Mouse (Mus musculus) adipocyte (in vitro differentiated cells): ENCODE measurements around the gene Ddx54.

Source experiments
- DNase-seq: peaks from one replicate; pipeline ENCODE4 v3.0.0-alpha.2; 2016; ENCODE audit warnings: low spot score

Ddx54 gene

DNA sequence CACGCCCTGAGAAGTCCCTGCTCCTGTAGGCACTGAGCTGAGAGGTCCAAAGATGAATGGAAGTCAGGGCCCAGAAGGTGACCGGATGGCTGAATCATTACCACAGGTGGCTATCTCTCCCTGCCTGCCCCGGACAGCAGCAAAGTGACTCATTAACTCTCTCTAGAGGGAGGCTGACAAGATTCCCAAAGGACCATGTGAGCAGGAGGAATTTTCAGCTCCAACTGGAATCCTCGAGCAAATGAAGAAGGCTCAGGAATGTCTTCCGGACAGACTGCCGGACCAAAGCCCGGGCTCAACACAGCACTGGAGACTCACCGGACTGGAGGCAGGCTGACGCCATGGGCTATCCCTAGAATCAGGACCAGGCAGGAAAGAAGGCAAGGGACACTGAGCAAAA, 30.5 kb upstream of the Ddx54 start:
- no peak for DNase-seq

DNA sequence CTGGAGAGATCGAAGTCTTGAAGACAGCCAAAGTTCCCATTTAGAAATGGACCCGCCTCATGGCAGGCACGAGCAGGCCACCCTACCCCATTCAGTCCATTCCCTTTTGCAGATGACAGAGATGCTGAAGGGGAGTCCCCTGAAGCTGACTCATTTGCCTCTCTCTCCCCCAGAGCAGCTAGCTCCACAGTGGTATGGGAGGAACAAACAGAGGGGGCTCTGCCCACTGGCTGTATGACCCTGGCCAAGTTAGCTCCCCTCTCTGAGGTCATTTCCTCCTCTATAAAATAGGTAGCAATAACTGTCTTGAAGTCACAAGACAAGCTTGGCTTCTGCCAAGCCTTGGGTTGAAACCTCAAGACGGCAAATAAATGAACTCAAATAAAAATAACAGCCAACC, 29.0 kb upstream of the Ddx54 start:
- DNase-seq, result no peak

DNA sequence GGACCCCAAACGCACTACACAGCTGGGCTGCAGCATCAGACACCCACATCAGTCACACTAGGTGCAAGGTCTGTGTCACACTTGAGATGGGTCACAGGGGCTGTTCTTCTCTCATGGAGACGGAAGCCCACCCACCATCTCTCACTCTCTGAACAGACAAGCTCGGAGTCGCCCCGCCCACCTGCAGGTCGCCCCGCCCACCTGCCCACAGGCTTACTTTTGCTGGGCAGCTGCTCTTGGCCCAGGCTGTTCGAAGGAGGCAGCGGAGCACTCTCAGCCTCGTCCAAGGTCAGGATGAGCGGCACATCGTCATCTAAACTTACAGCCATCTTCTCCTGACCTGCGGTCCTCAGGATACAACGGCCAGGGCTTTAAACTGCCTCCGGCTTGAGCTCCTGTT, 27.6 kb upstream of the Ddx54 start:
- DNase-seq, result no peak

DNA sequence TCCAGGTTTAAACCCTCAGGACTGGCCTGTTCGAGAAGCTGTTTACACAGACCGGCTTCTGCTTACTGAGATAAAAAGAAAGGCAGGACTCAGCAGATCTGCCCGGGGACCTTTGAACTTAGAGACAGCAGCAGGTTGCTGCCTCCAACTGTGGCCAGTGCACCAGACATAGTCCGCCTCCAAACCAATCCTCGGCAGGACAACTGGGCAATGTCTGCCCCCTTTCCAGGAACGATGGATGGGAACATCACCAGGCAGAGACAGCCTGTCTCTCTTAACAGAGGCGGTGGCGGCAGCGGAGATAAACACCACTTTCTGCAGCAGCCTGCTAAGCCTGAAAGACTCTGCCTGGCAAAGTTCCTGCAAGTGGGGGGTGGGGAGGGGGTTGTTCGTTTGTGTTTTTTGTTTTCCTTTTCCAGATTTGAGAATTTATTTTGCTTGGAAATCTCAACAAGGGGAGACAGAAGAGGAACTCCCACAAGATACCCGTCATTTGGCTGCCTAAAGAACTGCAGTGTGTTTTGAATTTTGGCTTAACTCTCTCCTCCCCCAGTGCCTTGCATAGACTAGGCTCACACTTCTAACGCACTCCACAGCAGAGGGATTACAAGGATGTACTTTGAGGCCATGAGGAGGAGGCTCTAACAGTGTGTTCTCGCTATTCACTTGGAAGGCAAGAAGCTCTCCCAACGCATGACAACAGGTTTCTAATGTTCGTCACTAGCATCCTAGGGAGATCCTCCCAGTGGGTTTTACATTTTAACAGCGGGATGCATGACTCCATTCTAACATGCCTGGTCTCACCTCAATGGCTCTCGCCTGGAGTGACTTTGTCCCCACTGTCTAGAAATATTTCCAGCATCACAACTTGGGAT, 25.6 kb upstream of the Ddx54 start:
- no peak for DNase-seq

DNA sequence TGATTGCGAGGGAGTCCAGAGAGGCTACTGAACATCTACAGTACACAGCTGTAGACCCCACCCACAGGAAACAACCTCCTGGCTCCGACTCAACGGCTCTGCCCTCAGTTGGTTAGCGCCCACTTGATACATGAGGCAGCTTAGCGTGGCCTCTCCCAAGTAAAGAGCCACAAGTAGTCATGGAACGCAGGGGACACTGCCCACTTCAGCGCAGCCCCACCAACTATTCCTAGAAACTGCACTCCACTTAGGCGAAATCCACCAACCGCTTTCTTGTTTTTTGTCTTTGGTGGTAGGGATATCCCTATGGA, 25.0 kb upstream of the Ddx54 start:
- no peak for DNase-seq

DNA sequence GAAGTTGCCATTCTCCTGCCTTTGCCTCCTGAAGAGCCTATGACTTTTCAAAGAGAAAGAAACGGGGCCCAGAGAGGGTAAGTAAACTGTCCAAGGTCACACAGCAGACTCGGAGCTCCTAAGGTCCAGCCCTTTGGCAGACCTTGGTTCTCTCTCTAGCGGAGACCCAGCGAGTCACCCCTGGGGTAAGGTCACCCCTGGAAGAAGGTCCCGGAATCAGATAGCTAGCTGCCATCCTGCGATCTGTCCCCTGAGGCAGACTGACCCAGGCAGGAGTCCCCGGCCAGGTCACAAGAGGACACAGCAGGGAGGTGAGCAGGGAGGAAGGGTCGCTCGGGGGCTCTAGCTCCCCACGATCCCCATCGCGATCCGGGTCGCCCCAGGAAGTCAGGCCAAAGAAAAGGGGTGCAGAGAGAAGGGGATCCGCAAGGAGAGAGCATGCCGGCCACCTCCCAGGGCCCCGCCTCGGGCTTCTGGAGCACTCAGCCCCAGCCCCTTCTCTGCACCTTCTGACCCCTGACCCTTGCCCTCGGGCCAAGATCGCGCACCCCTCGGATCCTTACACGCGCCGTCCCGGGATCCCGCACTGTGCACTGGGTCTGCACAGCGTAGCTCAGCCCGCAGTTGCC, 24.5 kb upstream of the Ddx54 start:
- DNase-seq, result no peak

DNA sequence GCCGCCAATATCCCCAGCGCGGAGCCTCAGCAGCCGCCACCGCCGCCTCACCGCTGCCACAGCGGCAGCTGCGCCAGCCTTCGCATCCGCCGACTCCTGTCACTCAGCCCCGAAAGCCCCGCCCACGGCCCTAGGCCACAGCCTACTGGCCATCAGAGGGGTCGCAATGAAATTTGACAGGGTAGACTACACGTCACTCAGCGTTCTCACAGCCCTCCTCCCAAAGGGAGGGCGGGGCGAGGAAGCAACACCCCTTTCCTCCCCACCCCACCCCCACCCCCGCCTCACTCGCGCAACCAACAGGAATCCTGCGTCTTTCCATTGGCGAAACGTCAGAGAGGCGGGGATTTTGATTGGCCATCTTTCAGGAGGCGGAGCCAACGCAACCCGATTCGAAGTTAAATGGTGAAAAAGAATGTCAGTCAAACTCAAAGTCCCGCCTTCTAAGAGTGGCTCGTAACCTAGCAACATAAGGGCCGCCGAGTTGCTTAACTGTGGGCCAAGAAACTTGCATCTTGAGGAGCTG, 23.9 kb upstream of the Ddx54 start, which contains the start of the genes Tpcn1 and Iqcd:
Tpcn1 (minus strand) TSS at position 105 of the 526 bp plus-strand sequence.
Iqcd (plus strand) TSS at position 448 of the 526 bp plus-strand sequence.
- peak; percentile 100 for DNase-seq

DNA sequence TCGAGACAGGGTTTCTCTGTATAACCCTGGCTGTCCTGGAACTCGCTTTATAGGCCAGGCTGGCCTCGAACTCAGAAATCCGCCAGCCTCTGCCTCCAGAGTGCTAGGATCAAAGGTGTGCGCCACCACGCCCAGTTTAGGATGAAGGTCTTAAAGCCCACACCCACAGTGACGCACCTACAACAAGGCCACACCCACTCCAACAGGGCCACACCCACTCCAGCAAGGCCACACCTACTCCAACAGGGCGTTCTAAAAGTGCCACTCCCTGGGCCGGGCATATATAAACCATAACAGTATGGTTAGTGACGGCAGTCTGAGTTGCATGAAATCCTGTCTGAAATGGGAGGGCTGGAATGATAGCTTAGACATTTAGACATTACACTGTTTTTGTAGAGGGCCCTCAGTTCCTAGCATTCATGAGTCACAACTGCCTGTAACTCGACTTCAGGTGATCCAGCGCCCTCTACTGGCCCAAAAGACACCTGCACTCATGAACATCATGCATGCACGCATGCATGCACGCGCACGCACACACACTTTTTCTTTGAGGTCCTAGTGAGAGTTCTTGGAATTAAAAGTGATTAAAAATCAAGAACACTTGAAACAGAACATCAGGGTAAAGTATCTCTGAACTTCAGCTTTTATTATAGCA, 22.1 kb upstream of the Ddx54 start:
- no peak for DNase-seq

DNA sequence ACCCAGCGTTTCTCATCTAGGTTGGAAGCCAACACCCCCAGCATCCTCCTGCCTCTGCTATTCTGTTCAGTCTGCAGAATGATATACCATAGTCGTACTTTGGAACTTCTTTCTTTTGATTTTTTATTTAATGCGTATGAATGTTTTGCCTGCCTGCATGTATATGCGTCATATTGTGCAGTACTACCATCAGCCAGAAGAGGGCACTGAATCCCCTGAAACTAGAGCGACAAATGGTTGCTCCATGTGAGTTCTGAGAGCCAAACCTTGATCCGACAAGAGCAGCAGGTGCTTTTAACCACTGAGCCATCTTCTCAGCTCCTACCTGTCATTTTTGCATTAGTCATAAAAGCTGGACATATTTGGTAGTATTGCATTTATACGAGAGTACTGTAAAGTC, 20.4 kb upstream of the Ddx54 start:
- DNase-seq, result no peak

DNA sequence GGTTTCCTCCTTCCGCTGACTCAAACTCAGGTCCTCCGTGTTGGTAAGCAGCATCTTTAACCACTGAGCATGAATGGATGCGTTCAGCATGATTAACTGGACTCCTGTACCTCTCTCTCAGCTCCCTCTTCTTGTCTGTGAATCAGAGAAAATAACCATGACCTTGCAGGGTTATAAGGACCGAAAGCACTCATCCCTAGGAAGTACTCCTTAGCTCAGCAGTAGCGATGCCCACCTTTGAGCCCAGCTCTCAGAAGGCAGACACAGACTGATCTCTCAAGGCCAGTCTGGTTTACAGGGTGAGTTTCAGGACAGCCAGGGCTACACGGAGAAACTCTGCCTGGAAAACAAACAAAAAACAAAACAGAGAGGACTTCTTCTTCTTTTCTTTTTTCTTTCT, 18.1 kb upstream of the Ddx54 start:
- DNase-seq, result no peak

DNA sequence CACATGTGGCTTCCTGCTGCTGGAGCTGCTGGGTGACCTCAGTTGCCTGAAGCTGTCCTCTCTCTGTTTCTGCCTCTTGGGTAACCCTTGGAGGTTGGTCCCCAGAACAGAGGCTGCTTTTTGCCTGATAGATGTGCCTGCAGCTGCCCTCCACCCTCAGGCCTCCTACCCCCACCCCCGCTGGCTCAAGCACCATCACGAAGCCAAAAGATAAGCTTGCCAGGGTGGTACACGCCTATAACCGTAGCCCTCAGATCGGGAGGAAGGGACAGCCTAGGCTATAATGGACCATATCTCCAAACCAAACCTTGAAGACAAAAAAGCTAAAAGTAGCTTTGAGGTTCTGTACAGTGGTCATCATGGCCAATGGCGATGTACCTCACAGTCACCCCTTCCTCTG, 12.9 kb upstream of the Ddx54 start:
- no peak for DNase-seq

DNA sequence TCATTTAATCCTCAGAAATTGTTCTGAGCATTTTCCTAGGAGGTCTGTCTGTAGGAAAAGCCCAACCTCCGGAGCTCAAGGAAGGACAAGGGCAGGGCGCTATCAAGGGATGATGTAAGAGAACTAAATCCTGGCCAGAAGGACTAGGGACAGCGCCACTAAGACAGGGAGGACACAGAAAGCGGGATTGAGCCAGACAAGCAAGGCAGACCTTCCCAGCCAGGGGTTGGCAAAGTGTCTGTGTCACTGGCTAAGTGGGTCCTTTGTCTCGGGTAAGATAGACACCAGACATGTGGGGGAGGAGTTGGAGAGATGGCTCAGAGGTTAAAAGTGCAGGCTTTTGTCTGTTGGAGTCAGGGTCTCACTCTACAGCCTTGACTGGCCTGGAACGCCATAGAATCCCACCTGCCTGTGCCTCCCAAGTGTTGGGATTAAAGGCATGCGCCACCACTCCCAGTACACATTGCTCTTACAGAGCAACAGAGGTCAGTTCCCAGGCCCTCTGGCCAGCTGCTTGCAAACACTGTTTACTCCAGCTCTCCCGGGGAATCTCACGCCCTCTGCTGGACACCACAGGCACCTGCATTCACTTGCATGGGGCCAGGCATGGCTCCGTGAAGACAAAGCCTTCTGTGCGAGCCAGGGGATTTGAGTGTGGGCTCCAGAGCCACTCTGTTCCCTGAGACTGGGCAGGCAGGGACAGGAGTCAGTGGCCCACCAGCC, 11.4 kb upstream of the Ddx54 start:
- DNase-seq, result peak; percentile 64

DNA sequence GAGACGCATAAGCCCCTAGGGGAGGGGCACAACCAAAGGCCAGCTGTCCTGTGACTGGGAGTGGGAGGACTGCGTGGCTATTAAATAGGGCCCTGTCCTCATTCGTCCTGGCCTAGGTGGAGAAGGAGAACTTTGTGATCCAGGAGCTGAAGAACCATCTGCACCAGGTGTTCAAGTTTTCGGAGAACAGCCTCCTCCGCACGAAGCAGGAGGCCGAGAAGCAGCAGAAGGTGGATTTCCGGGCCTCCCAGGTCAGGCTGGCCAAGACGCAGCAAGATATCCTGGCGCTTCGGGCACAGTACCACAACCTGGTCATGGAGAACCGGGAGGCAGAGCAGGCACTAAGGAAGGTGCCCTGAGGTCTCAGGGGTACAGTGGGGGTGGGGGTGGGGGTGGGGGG, 10.3 kb upstream of the Ddx54 start:
- DNase-seq, result no peak

DNA sequence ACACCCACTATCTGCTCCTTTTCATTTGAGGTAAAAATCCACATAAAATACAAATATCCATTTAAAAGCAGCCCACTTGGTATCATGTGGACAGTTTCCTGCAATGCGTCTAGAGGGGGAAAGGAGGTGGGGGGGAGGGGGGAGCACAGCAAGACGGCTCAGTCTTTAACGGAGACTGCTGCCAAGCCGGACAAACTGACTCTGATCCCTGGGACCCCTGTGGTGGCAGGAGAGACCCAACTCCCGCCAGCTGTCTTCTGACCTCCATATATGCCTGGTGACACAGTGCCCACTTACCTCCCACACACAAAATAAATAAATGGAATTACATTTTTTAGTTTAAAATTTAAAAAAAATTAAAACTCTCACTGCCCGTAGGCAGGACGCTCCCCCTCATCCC, 9.0 kb upstream of the Ddx54 start:
- DNase-seq, result no peak

DNA sequence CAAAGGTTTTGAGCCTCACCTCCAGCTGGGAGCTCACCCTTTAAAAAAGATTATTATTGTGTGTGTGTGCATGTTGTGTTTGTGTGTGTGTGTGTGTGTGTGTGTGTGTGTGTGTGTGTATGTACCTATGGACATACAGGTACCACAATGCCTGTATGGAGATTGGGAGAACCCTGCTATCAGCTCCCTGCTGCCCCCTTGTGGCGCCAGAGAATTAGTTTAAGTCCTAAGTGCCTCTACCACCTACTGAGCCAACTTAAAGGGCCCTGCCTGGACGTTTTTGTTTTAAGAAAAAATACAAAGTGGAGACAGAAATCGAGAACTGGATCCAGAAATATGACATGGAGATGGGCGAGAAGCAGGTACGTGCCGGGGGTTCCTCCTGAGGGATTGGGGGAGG, 7.7 kb upstream of the Ddx54 start:
- DNase-seq, result peak; percentile 87

DNA sequence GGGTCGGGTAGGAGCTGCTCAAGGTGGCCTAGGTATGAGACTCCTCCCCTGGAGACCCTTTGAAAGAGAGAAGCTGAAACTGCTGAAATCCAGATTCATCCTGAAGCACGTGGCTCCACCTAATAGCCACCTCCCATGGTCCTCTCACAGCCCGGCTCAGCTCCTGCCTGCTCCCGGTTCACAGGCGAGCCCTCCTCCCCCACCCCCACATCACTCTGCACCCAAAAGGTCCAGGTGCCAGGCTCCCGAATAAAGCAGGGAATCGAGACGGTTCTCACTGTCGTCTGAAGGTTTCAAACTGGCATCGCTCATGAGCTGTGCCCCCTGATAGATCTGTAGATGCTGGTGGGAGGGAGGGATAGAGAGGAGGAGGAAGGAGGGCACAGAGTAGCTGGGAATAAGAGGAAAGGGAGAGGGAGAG, 7.3 kb upstream of the Ddx54 start:
- DNase-seq, result no peak

DNA sequence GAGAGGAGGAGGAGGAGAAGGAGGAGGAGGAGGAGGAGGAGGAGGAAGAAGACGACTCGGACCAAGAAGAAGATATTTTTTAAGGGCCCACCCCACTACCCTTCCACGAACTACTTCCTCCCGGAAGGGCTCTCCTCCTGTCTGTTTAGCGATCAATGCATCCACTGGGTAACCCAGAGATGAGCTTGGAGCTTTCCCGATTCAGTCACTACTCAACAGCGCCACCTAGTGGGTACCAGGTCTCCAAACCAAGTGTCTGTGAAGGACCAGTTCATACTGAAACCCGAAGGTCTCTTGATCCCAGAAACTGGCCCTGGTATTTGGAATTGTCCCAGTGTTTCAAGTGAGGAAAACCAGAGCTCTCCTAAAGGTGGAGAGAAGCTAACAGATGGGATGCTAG, 6.9 kb upstream of the Ddx54 start:
- DNase-seq, result peak; percentile 97

DNA sequence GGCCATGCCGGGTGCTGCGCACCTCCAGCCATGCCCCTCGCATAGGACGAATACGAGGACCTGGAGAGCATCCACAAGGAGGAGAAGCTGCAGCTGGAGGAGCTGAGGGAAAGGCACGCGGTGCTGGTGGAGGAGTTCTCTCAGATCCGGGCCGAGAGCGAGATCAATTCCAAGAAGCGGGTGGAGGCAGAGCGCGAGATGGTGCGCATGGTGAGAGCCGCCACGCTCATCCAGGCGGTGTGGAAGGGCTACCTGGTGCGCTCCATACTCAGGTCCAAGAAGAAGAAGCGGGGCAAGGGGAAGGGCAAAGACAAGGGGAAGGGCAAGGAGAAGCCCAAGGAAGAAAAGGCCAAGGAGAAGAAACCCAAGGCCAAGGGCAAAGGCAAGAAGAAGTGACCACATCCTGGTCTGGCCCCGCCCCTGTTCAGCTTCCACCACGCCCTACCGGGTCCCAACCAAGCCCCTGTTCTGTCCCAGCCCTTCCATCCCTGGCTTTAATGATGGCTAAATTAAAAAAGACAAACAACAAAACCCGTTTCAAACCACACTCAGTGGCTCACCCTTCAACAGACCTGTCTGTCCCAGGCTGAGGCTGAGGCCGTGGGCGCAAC, 5.8 kb upstream of the Ddx54 start:
- no peak for DNase-seq

DNA sequence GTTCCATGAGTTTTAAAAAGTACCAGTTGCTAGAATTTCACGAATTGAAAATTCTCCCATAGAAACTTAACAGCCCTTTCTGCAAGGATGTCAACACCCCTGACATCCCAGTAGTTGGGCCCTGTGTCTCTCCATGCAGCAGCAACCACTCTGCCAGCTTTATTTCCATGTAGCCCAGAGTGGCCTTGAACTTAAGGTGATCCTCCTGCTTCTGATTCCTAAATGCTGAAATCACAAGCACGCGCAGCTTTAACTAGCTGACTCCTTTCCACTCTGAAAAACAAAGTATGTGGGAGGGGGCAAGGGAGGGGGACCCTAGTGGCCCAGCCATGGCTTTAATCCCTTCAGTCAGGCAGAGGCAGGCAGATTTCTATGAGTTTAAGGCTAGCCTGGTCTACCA, 5.2 kb upstream of the Ddx54 start:
- no peak for DNase-seq

DNA sequence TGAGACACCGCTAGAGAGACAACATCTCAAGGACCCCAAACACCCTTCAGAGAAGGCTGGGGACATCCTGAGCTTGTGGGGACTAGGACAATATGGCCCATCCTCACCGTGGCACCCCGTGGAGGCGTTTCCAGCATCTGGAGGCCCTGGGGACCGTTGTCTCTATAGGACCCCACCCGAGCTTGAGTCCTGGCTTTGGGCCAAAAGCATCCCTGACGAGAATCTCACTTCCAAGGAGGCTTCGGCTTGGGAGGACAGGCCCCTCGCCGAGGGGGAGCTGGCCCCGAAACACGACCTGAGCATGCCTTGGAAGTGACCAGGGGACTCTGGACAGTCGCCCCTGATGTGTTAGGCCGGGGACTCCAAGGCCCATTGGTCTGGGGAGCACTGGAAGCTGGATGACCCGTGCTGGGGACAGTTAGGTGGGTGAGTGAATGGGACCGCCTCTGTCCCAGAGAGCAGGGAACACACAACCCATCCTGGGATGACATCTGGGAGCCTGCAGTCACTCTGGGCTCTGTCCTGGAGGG, 3.2 kb upstream of the Ddx54 start:
- no peak for DNase-seq

DNA sequence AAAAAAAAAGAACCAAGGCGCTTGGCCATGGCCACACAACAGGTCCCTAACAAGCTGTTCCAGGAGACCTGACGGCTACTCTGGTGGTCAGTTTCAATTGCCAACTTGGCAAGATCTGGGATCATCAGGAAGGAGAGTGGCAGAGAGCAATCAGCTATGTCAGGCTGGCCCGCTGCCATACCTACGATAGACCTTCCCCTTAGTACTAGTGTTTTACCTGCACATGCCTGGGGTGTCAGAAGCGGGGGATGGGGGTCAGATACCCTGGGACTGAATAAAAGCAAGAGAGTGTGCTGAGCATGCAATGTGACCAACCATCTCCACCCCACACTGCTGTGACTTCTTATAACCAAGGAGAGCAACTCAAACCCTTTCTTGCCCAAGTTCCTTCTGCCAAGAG, 1.6 kb upstream of the Ddx54 start:
- DNase-seq, result no peak

DNA sequence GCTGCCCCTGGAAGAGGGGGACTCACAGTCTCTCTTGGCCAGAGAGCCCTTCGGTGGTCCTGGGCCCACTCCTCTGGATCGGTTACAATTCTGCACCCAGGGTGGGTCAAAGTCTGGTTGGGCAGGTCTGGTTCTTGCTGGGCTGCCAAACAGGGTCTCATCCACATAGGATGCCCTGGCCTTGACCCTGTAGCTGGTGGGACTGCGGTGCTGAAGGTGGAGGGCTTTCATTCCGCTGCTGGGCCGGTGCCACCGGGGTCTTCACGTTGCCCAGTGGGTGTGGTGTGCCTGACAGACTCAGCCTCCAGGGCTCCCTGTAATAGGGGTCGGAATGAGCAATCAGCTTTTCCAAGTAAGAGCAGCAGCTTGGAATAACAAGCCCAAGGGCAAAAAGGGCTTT, 1.1 kb upstream of the Ddx54 start:
- no peak for DNase-seq
